Mouse (Mus musculus): ENCODE results near the gene Neurl1a.

- no peak for TF ChIP-seq ZC3H11A (IDR thresholded peaks at IDR 0.05; ENCODE audit: borderline replicate concordance, low read depth, low read length)
- no peak for TF ChIP-seq CHD2 (IDR thresholded peaks at IDR 0.05; ENCODE audit: low read depth, low read length)
- TF ChIP-seq HCFC1 (IDR thresholded peaks at IDR 0.05; ENCODE audit: borderline replicate concordance, insufficient read depth, low read length) = no peak
- no peak for TF ChIP-seq ZNF384 (IDR thresholded peaks at IDR 0.05; ENCODE audit: low read depth, low read length)
These were observed 48.0 kb upstream of the Neurl1a start for GRCm38 (mm10) chr19:47130551-47131125.
